Mouse (Mus musculus) adrenal gland, postnatal 25 days (tissue): ENCODE data around the gene Tmco1. TPM values are rescaled to one million over a fixed set of nuclear protein-coding genes. Genes with fewer than 3 reads are reported as not detected.

Source experiments
- DNase-seq: peaks from one replicate; pipeline ENCODE4 v3.0.0; 2021; ENCODE audit warnings: mixed read lengths
- total RNA-seq: library from RNA; stranded (reverse); gene quantifications from 2 replicates; pipeline ENCODE4 v1.2.3, GENCODE M21; 2021

Tmco1 gene
- total RNA-seq, 1 experiment from 2014 or later, result 164 TPM

DNA sequence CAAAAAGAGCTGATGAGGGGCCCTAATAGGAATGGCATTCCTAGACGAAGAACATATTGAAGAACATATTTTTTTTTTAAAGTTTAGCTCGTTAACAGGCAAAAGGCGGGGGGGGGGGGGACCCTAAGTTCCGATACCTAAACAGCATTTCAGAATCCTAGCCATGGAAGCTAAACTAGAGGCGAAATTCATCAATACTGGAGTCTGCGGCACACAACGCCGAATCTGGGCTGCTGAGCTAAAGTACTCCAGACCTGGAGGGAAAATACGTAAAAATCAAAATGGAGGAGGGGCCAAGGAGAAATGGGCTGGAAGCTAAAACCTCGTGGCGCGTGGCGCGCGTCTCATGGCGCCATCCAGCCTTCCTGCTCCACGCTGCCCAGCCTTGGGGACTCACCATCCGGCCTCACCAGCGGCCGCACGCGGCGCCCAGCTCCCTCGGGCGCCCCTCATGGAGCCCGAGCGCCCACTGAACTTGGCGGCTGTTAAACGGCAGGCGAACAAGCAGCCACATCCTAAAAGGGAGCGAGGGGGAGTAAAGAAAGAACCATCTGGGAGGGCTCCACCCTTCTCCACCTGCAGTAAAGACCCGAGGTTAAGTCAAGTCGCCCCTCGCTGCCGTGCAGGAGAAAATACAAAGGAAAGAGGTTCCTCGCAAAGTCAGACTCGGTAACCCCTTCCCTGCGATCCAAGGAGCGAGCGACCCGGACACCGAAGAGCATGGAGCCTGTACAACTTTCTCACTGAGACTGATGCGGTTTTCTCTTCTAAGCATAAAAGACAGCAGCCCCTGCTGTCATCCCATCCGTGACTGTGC lies 24.5 kb upstream of the Tmco1 start:
- peak; percentile 56 for DNase-seq

DNA sequence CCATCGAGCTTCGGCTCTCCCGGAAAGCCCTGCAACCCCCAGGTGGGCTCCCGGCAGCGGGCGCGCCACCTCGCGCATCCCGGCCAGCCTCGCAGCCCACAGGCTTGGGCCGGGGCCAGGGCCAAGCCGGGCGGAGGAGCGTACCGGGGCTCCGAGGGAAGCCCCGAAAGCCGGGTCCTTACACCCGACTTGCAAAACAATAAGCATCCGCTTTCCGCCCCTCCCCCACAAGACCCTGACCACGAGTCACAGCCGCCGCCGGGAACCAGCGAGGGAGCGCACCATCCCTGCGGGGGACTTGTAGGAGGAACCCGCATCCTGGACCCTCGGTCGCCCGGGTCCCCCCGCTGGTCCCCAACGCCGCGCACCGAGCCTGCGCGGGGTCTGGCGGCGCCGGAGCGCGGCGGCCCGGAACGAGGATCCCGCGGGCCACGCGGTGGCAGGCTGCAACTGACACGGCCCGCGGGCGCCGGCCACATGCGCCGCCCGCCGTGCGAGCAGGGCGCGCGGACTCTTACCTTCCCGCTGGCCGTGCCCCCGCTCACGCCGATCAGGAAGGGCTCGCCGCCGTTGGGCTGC lies 23.8 kb upstream of the Tmco1 start:
- DNase-seq, result peak; percentile 67

DNA sequence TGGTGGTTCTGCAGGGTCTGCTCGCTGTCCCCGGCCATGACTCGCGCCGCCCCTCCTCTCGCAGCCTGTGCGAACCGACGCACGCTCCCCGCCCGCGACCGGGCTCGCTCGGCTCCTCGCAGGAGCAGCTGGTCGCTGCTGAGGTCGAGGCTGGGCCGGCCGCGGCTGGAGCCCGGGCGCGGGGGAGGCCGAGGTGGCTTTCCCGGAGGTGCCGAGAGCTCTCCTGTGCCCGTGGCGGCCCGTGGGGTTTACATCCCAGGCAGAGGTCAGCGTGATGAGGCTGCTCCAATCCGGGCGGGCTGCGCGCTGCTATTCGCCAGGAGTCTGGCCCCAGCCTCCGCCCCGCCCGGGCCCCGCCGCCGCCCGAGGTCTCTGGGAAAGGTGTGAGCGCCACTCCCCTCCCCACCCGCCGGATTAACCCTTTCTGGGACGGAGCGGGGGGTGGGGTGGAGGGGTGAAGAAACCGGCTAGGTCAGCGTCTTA lies 23.3 kb upstream of the Tmco1 start:
- peak; percentile 95 for DNase-seq

DNA sequence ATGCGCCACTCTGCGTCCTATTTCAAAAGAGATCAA lies 23.0 kb upstream of the Tmco1 start, which contains the start of gene Uck2:
Gene Uck2, minus strand, starts transcription at position 1 of the 36 bp plus-strand sequence.
- no peak for DNase-seq

DNA sequence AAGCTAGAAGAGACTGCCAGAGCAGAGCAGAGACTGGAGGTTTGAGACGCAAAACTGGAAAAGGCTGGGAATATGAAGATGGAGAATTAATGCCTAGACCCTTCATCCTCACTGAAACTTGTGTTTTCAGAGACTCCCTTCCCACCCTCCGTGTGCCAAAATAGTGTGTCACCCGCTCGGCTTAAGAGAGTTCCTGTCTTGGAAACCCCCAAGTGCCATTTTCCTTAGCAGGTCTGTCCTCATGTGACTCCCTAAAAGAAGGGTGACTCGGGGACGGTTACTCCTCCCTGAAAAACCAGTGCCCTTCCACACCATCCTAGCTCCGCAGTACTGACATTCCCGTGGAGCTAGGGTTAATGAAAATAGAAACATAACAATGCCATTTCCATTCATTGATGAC lies 22.8 kb upstream of the Tmco1 start:
- no peak for DNase-seq

DNA sequence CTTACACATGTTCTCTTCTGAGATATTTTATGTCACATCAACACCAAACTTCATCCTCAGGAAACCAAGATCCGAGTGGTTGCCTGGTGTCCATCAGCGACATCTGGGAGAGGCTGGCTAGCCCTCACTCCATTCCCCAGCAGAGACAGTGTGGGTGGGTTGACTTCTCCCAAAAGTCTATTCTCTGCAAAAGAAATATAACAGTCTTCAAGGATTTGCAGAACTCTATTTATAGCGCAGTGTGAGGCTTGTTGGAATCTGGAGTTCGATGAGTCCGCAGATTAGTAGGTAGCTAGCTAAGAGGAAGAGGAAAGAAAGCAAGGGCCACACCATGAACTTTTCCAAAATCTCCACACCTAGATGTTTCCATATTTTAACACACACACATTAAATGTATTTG lies 21.0 kb upstream of the Tmco1 start:
- DNase-seq, result no peak

DNA sequence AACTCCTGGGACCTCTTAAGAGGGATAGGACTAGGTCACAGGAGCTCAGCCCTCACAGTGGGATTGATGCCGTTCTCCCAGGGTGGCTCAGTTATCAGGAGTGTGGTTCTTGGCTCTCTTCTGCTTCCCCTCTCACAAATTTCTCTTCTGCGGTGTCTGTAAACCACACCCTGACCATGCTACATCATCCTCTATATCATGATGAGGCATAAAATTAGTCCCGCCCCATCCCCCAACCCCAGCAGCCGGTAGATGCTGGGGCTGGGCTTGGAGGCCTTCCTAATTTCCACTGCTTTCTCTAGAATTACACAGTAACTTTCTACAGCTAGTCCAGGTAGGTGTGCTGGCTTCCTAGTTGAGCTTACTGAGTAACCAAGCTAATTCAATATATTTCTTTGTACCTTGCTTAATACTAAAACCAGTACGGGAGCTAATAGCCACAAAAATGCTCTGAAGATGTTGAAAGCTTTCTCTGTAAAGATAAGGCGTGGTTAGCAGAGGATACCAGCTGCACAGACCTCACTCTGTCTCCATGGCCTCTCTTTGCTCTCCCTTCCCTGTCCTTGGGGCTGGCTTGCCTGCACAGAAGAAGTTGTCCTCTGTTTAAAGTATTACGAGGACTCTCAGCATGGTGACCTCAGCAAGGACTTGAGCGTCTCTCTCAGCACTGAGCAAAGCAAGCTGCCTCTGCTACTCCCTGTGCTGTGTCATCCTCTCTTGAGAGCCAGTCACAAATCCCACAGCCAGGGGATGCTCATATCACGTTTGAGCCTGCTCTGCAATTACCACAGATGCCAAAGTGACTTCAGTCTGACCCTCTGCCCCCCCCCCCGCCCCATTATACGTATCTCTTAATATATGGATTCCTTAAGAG lies 19.3 kb upstream of the Tmco1 start:
- DNase-seq, result no peak

DNA sequence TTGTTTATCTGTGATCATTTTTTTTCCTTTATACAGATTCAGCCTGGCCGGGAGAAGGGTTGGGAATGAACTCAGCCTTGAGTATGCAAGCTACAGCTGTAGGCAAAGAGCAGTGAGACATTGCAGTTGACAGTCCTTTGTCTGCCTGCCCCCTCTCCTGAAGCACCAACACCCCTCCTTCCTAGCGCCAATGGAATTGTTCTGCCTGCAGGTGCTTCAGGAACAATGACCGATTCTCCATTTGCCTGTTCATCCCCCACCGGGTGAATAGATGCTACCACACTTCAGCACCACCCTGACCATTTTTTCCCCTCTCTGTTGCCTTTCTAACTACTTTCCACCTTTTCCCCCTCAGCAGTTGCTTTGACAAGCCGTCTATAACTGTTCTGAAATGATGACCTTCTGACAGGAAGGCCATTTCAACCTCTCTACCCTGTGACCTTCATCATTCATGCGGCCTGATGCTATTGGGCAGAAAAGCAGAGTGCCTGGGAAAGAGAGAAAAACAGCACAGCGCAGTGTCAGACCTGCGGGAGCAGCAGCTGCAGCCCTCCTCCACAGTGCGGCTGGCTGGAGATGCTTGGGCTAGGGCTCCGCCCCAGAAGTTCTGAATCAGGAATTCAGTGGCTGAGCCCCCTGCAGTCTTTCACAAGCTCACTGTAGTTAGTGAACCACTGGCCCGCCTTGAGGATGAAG lies 18.5 kb upstream of the Tmco1 start:
- no peak for DNase-seq

DNA sequence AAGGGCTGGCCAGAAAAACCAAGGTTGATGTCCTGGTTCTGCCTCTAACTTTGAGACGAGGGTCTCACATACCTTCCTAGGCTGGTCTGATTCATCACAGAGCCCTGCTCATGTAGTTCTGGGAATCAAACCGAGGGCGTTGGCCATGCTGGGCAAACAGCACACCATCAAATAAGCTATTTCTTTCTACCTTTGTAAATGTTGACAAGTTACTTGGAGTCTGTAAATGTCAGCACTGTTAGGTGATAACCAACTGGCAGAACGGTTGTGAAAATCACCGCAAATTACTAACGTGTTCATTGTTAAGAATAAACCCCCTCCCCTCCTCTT lies 17.9 kb upstream of the Tmco1 start:
- no peak for DNase-seq

DNA sequence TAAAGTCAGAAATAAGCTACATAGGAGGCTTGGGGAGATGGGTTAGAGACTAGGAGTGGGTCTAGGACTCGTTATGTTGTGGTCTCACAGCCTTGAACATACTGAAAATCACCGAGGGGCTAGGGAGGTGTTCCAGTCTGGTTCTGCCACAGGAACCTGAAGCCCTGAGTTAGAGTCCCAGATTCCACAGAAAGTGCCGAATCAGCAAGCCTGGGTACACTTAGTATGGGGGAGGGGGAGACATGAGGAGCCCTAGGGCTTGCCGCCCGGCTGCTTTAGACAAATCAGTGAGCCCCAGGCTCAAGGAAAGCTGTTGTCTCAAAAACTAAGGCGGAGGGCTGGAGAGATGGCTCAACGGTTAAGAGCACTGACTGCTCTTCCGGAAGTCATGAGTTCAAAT lies 16.6 kb upstream of the Tmco1 start:
- DNase-seq, result no peak

DNA sequence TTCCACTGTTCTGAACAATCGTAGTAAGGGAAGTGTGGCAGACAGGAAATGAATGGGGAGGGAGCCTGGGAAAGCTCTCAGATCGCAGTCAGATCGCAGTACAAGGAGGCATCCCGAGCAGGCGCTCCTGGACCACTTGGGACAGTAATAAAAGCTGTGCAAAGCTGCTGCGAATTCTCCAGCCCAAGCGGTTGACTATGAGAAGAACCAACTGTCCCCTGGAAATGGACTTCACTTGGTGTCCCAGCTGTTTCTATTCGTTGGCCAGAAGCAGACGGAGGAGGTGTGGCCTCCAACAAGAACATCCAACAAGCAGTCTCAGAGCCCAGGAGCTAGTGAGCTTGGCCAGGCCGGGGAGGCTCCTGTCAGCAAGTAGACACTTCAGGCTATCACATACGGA lies 15.7 kb upstream of the Tmco1 start:
- DNase-seq, result no peak

DNA sequence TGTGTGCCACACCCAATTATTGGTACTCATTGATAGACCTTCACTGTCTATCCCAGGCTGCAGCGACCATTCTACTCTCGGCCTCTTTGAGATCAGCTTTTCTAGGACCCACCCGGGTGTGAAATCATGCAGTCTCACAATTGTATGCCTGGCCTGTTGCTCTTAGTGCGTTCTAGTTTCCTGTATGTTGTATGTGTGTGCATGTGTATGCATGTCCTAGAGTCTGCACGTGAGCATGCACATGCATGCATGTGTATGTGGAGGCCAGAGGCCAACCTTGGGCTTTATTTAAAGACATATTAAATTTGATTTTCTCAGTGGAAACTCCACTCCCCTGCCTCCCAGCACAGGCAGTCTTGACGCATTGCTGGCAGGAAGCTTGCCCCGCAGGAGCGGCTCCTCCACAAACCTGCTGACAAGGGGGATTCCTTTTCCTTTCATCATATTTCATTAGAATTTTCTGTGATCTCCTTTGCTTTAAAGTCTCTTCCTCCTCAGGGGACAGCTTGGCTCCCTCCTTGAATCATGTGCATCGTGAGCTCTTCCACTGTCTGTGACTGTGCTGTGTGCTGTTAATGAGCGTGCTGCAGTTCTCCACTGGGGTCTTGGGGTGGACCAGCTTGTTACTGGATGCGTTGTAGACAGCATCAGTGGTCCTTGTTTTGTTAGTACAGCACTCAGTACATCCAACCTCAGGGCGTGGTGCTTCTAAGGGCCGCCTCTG lies 12.3 kb upstream of the Tmco1 start:
- no peak for DNase-seq

DNA sequence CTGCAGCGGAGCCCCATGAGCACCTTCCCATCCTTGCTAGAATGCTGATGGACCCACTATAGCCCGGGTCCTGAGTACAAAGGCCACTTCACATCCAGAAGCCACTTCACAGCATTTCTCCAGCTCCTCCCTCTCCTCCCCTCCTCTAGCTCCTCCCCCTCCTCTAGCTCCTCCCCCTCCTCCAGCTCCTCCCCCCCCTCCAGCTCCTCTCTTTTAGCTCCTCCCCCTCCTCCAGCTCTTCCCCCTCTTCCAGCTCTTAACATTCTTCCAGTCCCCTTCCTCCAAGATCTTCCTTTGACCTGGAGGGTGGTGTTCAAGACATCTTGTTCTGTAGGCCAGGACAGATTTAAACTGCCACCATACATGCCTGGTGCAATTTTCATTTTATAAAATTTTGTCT lies 8.1 kb upstream of the Tmco1 start:
- no peak for DNase-seq

DNA sequence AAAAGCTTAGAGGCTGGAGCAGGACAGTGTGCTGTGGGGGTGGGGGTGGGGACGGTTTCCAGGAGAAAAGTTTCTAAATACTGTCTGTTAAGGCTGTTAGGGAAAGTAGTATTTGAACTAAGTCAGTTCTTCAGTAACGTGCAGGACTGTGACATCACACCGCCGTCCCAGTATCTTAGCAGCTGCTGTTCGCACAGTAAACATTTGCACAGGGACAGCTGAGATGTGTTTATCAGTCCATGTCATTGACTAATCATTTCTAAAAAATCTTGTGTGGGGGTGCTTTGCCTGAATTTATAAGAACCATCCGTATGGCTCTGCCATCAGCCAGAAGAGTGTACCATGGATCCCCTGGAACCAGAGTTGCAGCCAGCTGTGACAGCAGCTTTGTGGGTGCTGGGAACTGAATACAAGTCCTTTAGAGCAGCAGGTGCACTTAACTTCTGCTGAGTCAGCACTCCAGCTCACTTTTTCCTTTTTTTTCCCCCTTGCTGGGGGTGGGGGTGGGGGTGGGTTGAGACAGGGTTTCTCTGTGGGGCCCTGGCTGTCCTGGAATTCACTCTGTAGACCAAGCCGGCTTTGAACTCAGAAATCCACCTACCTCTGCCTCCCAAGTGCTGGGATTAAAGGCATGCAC lies 2.6 kb upstream of the Tmco1 start:
- DNase-seq, result no peak

DNA sequence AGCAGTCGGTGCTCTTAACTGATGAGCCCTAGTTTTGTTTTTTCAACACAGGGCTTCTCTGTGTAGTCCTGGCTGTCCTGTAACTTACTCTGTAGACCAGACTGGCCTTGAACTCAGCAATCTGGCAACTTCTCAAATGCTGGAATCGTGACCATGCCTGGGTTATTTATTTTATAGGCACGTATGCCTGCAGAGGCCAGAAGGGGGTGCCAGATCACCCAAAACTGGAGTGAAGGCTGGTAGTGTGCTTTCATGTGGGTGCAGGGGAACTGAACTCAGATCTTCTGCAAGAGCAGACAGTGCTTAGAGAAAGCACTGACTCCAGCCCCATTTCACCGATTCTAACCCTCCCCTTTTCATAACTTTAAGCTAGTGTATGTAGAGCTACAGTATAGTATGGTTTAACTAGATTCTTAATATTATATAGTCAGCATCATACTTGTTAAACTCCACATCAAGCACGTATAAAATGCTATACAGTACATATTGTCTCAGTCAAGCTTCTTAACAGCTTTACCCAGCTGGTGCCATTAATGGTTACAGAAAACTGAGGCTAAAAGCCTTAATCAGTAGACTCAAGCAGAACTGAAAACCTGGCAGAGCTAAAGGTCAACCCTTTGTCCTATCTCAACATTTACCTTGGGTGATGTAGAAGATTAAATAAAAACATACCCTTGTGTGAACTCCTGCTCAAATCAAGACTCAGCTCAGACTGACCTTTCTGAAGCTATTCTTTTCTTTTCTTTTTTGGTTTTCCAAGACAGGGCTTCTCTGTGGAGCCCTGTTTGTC lies 1.5 kb upstream of the Tmco1 start:
- DNase-seq, result peak; percentile 75

DNA sequence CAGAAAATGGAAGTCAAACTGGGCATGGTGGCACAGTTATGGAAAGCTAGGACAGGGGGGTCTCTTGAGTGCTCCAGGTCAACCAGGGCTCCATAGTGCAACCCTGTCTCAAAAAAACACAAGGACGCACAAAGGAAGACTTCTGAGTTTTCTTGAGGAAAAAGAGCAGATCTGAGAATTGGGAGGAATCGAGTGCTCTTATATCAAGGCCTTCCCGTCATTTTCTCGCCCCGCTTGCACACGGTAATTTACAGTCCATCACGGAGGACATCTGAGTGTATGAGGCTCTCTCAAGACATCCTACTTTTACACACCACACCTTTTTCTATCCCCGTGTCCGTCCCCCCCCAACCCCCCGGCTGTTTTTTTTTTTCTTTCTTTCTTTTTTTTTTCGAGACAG lies 504 bp upstream of the Tmco1 start:
- no peak for DNase-seq

DNA sequence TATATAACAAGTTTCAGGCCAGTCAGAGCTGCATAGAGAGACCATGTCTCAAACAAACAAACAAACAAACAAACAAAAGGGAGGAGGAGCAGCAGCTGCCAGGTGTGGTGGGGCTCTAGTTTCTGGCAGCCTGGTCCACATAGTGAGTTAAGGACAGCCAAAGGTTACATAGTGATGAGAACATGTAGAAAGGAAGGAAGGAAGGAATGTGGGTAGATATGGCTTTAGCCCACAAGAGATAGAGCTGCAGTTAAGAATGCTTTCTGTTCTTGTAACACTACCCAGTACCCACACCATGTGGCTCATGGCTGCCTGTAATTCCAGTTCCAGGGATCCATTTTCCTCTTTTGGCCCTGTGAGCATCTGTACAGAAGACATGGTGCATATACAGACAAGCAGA lies 4.2 kb downstream of the Tmco1 start:
- no peak for DNase-seq

DNA sequence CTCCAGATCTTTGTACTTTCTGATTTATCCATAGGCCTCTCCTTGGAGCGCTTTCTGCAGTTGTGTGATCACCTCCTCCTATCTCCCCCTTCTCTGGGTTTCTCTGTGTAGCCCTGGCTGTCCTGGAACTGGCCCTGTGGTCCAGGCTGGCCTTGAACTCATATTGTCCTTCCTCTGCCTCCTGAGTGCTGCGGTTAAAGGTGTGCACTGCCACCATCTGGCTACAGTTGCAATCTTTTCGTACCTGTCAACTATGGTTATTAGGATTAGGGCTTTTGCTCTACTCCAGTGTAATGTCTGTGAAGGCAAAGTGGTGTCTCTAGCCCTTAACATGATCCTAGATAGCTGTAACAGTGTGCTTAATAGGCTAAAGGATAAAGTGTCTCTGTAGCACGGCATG lies 5.0 kb downstream of the Tmco1 start:
- DNase-seq, result no peak

DNA sequence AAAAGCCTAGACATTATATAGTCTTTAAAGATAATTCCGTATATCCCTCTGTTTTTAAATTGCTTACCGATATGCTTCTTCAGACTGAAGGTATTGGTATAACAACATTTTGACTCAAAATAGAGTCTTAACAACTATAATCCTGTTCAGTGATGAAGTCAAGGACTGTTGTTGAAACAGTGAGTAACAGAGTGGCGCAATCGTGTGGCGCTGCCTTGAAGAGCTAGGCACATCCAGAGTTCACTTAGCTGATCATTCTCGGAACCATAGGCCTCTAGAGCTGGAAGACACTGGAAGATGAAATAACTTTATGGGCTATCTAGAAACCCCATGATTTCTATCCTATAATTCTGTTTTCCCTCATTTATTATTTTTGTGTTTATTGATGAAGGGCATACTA lies 13.5 kb downstream of the Tmco1 start:
- DNase-seq, result peak; percentile 45

DNA sequence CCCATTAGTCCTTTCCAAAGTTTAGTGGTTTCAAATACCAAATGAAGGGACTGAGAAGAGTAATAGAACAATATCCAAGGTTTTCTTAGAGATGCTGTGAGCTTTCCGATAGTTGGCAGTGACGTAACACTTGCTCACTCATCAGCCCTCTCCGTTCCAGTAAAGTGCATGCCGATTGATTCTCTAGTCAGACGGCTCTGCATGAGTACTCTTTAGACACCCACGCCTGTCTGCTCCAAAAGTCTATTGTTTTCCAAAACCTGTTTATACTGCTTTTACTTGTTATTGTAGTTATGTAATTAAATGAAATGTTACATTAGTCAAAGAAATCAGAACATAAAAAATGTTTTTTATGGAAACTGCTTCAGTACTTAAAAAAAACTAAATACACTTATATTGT lies 20.6 kb downstream of the Tmco1 start:
- no peak for DNase-seq

DNA sequence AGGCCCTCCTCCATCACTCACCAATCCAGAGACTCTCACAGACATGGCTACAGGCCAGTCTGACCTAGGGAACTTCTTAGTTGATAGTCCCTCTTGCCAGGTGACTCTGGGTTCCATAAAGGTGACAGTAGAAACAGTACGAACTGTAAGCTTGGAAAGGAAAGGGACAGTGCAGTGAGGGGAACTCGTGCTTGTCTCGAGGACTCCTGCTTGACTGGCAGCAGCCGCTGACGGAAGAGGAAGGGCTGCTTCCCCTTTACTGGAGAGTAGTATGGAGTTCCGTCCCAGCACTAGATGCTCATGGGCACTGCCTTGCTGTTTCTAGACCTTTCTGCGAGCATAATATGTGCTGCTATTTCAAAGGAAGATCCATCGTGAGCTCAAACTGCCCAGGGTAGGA lies 22.9 kb downstream of the Tmco1 start:
- no peak for DNase-seq
